Mouse (Mus musculus) T-helper 1 cell (primary cell): ENCODE measurements at regions not wholly inside any gene's neighbourhood (a gene's known extent, or its start where the extent isn't known, plus 50 kb on each side); places are given as distances from the start of the nearest gene placed in this dataset.

Source experiments
- in situ Hi-C: fragments of 300-600 bp; cut with MboI, MseI; formaldehyde crosslinking; loops from one replicate; pipeline ENCODE4 v1.15.1; 2025; ENCODE audit warnings: high pct_unique_total_duplicates

- in situ Hi-C loops = no loop called here
These were observed 696.8 kb upstream of the 4930412O13Rik start for GRCm38 (mm10) chr2:9184243-9184642.

GRCm38 (mm10) chr2:9185780-9186483, 695.1 kb upstream of the 4930412O13Rik start:
- in situ Hi-C loops = no loop called here

GRCm38 (mm10) chr2:9193195-9193594, 687.9 kb upstream of the 4930412O13Rik start:
- in situ Hi-C loops = no loop called here

- in situ Hi-C loops = no loop called here
These were observed 684.0 kb upstream of the 4930412O13Rik start for GRCm38 (mm10) chr2:9197025-9197424.

- in situ Hi-C loops = no loop called here
These were observed 673.1 kb upstream of the 4930412O13Rik start for GRCm38 (mm10) chr2:9207963-9208362.
